Mouse (Mus musculus) embryonic fibroblast, embryonic 13.5 days (primary cell): ENCODE results near the gene Trpc6.

Experiments used
- CTCF ChIP-seq: IDR thresholded peaks from 2 replicates; pipeline ENCODE4 v1.5.1; 2011; ENCODE audit warnings: mild to moderate bottlenecking, control low read depth, low read length, moderate library complexity, borderline replicate concordance; ENCODE audit not compliant: insufficient read depth
- POLR2A ChIP-seq: IDR thresholded peaks from 2 replicates; pipeline ENCODE4 v1.6.1; 2011; ENCODE audit warnings: low read depth, mild to moderate bottlenecking, control low read depth, low read length, moderate library complexity

DNA sequence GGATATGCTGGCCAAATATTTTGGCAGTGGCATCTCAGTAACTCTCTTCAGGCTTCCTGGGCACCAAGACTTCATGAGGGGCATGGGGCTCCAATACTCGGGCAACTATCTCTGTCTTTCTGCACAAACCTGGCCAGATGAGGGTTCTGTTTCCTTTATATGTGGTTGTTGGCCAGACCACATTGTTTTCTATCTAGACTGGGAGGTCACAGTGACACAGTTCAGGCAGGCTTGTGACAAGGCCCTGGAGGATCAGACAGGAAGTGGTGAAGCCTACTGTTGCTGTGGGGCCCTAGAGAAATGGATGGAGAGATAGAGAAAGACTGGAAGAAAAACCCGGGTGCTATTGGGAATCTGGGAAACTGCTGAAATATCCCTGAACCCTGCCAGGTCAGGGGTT is 149.2 kb downstream of the Trpc6 start:
- no peak for TF ChIP-seq POLR2A
- no peak for TF ChIP-seq CTCF
